ENCODE assay signal across 17 mouse cellular contexts in the genomic region with DNA sequence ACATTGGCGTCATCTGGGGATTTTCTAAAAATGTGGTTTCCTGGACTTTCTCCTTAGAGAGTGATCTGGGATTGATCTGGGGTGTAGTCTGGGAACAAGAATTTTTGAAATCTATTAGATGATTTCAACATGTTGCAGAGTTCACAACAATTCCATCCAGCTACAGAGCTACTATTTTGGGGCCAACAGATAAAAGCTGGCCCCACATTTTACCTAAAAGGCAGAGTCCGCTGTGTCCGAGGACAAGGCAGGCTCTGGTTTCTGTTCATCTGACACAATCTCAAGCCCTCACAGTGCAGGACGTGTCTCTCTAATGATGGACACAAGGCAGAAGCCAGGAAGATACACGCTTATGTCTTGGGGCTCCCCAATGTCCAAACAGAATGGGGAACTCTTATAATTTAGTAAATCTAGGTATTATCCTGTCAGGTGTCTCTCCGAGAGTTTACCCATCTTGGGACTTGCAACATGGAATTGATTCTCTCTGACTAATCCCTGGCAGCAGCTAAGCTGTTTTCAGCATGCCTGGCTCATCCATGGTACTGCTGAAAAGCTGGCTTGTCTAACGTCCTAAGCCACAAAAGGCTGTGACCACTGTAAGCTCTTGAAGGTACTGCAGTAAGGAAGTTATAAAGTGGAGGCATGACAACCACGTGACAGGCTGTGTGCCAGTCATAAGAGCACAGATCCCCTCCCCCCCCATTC. TPM values are rescaled to one million over a fixed set of nuclear protein-coding genes. Genes with fewer than 3 reads are reported as not detected.
DNase-seq lines count a peak whose midpoint lies in the region; ATAC-seq and TF ChIP-seq lines count a peak whose summit lies in the region.
"Had no signal": no experiment of that assay in that cellular context is flagged by ENCODE, and none has a peak within 500 bp of the region (broad histone marks: within the 10 kb centered on the region; RNA-seq: fewer than 3 reads in every experiment).

No protein-coding gene starts in this region.

- H3K4me1 ChIP-seq in heart, embryonic 12.5 days (replicated peaks) = peaks cover 68% of the 10 kb centered on the region
- H3K4me1 ChIP-seq in midbrain, embryonic 11.5 days (ENCODE audit: control insufficient read depth, insufficient read depth, low read length) = no peaks in the 10 kb centered on the region
- H3K4me1 ChIP-seq in midbrain, embryonic 14.5 days (ENCODE audit: control insufficient read depth, insufficient read depth, low read length) = no peaks in the 10 kb centered on the region
- peaks cover 7% of the 10 kb centered on the region; the same call in 1 of the 2 replicates for H3K4me1 ChIP-seq in embryonic fibroblast, embryonic 13.5 days (ENCODE audit: control insufficient read depth, insufficient read depth, low read length)
- H3K4me1 ChIP-seq in stomach, postnatal 0 days (replicated peaks; ENCODE audit: control insufficient read depth, insufficient read depth) = 0 out of 2 replicates have a peak, but pooled peaks cover 2% of the 10 kb centered on the region
- H3K4me1 ChIP-seq: forebrain, embryonic 15.5 days; neural tube, embryonic 15.5 days had no signal

- TF ChIP-seq EP300 in stomach, postnatal 0 days (optimal IDR thresholded peaks at IDR 0.05) = no peak

- H3K4me3 ChIP-seq in heart, embryonic 12.5 days = no peak overlapping the region
- H3K4me3 ChIP-seq in midbrain, embryonic 11.5 days (ENCODE audit: low read depth, low read length) = no peak overlapping the region
- H3K4me3 ChIP-seq in midbrain, embryonic 14.5 days (replicated peaks; ENCODE audit: low read depth, low read length) = no peak overlapping the region
- H3K4me3 ChIP-seq in embryonic fibroblast, embryonic 13.5 days (ENCODE audit: insufficient read depth, low read length) = no peak overlapping the region
- no peak overlapping the region for H3K4me3 ChIP-seq in stomach, postnatal 0 days (ENCODE audit: low read depth, low read length)
- H3K4me3 ChIP-seq: forebrain, embryonic 15.5 days; limb, embryonic 12.5 days; liver, embryonic 15.5 days; neural tube, embryonic 15.5 days had no signal

- ATAC-seq in heart, embryonic 12.5 days (ENCODE audit: insufficient number of reproducible peaks, low FRiP score) = no peak
- no peak for ATAC-seq in midbrain, embryonic 11.5 days (ENCODE audit: low FRiP score)
- no peak for ATAC-seq in midbrain, embryonic 14.5 days (ENCODE audit: low FRiP score, low TSS enrichment)
- ATAC-seq in stomach, postnatal 0 days (ENCODE audit: low FRiP score, low TSS enrichment) = no peak
- ATAC-seq: forebrain, embryonic 15.5 days; hindbrain, embryonic 16.5 days had no signal

- no peak for TF ChIP-seq POLR2A in embryonic fibroblast, embryonic 13.5 days (IDR thresholded peaks at IDR 0.05; ENCODE audit: low read depth, low read length)

- no peak for TF ChIP-seq CTCF in embryonic fibroblast, embryonic 13.5 days (IDR thresholded peaks at IDR 0.05; ENCODE audit: borderline replicate concordance, insufficient read depth, low read length)
- TF ChIP-seq CTCF in stomach, postnatal 0 days (IDR thresholded peaks at IDR 0.05; ENCODE audit: low read depth) = no peak

- intact Hi-C loops in heart, postnatal 10 days (cut with DNase I) = loop anchor here (10.0 kb wide), 1 partner anchor 370 kb away; no protein-coding TSS in a partner anchor

- WGBS in heart, embryonic 12.5 days = 32% methylated on average over 8 of the region's 8 CpGs
- WGBS in midbrain, embryonic 11.5 days = 86% methylated on average over 8 of the region's 8 CpGs
- WGBS in midbrain, embryonic 14.5 days = 81% methylated on average over 8 of the region's 8 CpGs
- 63% methylated on average over 8 of the region's 8 CpGs for WGBS in stomach, postnatal 0 days

- H3K9ac ChIP-seq in heart, embryonic 12.5 days = no peak overlapping the region
- no peak overlapping the region for H3K9ac ChIP-seq in midbrain, embryonic 11.5 days (ENCODE audit: low read length)
- no peak overlapping the region for H3K9ac ChIP-seq in midbrain, embryonic 14.5 days (replicated peaks; ENCODE audit: low read length)
- H3K9ac ChIP-seq in stomach, postnatal 0 days (ENCODE audit: low read length) = no peak overlapping the region
- H3K9ac ChIP-seq: forebrain, embryonic 15.5 days; limb, embryonic 12.5 days; liver, embryonic 15.5 days; neural tube, embryonic 15.5 days had no signal

- no peaks in the 10 kb centered on the region for H3K9me3 ChIP-seq in heart, embryonic 12.5 days (replicated peaks)
- H3K9me3 ChIP-seq in midbrain, embryonic 11.5 days (ENCODE audit: control insufficient read depth, low read length) = no peaks in the 10 kb centered on the region
- H3K9me3 ChIP-seq in midbrain, embryonic 14.5 days (ENCODE audit: control insufficient read depth, low read length) = no peaks in the 10 kb centered on the region
- H3K9me3 ChIP-seq in stomach, postnatal 0 days (ENCODE audit: control insufficient read depth, low read length) = no peaks in the 10 kb centered on the region
- H3K9me3 ChIP-seq: forebrain, embryonic 15.5 days; limb, embryonic 12.5 days; liver, embryonic 15.5 days; neural tube, embryonic 15.5 days had no signal

- DNase-seq in heart, postnatal 10 days = no peak
- DNase-seq in midbrain, embryonic 11.5 days (ENCODE audit: low spot score, missing footprints) = peak; percentile 71
- no peak for DNase-seq in midbrain, embryonic 14.5 days
- no peak for DNase-seq in stomach, postnatal 0 days (ENCODE audit: low spot score)
- DNase-seq in right cerebral cortex, postnatal 4 days = no peak
- DNase-seq: adrenal gland, adult 8-10 months; cerebellum, adult 11-12 months; kidney, adult 11 months; thymus, postnatal 25 days had no signal

- no peak overlapping the region for H3K4me2 ChIP-seq in heart, embryonic 12.5 days
- no peak overlapping the region for H3K4me2 ChIP-seq in midbrain, embryonic 11.5 days
- H3K4me2 ChIP-seq in midbrain, embryonic 14.5 days (ENCODE audit: low read length) = no peak overlapping the region
- H3K4me2 ChIP-seq in stomach, postnatal 0 days (replicated peaks; ENCODE audit: low read depth) = no peak overlapping the region
- H3K4me2 ChIP-seq: forebrain, embryonic 15.5 days; limb, embryonic 12.5 days; liver, embryonic 15.5 days; neural tube, embryonic 15.5 days had no signal

- H3K27ac ChIP-seq in heart, embryonic 12.5 days (ENCODE audit: poor library complexity, severe bottlenecking) = peak overlapping the region; percentile 26; the same call in 1 of the 2 replicates
- no peak overlapping the region for H3K27ac ChIP-seq in midbrain, embryonic 11.5 days (ENCODE audit: low read depth, low read length)
- no peak overlapping the region for H3K27ac ChIP-seq in midbrain, embryonic 14.5 days (replicated peaks; ENCODE audit: low read depth, low read length)
- H3K27ac ChIP-seq in embryonic fibroblast, embryonic 13.5 days (ENCODE audit: insufficient read depth, low read length) = peak overlapping the region; percentile 63
- H3K27ac ChIP-seq in stomach, postnatal 0 days (replicated peaks) = peak overlapping the region; percentile 70
- H3K27ac ChIP-seq: forebrain, embryonic 15.5 days; kidney, postnatal 0 days; limb, embryonic 12.5 days; liver, embryonic 15.5 days; neural tube, embryonic 15.5 days had no signal

- peaks cover 11% of the 10 kb centered on the region for H3K36me3 ChIP-seq in heart, embryonic 12.5 days
- no peaks in the 10 kb centered on the region; the same call in 1 of the 2 replicates for H3K36me3 ChIP-seq in midbrain, embryonic 11.5 days (ENCODE audit: control insufficient read depth, insufficient read depth, low read length)
- H3K36me3 ChIP-seq in midbrain, embryonic 14.5 days (ENCODE audit: control insufficient read depth, insufficient read depth, low read length) = peaks cover 7% of the 10 kb centered on the region; the same call in 1 of the 2 replicates
- H3K36me3 ChIP-seq in stomach, postnatal 0 days (ENCODE audit: control insufficient read depth, insufficient read depth, low read length) = no peaks in the 10 kb centered on the region

- no peaks in the 10 kb centered on the region for H3K27me3 ChIP-seq in heart, embryonic 12.5 days (replicated peaks)
- no peaks in the 10 kb centered on the region for H3K27me3 ChIP-seq in midbrain, embryonic 11.5 days (ENCODE audit: control insufficient read depth, insufficient read depth, low read length)
- H3K27me3 ChIP-seq in midbrain, embryonic 14.5 days (ENCODE audit: control insufficient read depth, insufficient read depth, low read length) = no peaks in the 10 kb centered on the region
- no peaks in the 10 kb centered on the region for H3K27me3 ChIP-seq in stomach, postnatal 0 days (ENCODE audit: control insufficient read depth, insufficient read depth, low read length)
- H3K27me3 ChIP-seq: forebrain, embryonic 15.5 days; limb, embryonic 12.5 days; liver, embryonic 15.5 days; neural tube, embryonic 15.5 days had no signal

RNA-seq across cellular contexts. Expression of a gene that starts 32.1 kb away (rescaled TPM):
- 45.8 and 51.8 TPM in 2 replicates for polyA plus RNA-seq in heart, embryonic 12.5 days (2016; fragmentation: Nextera tagmentation; extraction: Ambion mirVana)
- total RNA-seq in heart, postnatal 10 days (2021) = 10 to 100 TPM; 36.3 to 36.7 TPM
- 55.7 and 56.7 TPM in 2 replicates for polyA plus RNA-seq in midbrain, embryonic 11.5 days (2014; fragmentation: Nextera tagmentation; extraction: Ambion mirVana)
- polyA plus RNA-seq in midbrain, embryonic 14.5 days (2014; fragmentation: Nextera tagmentation; extraction: Ambion mirVana) = 47.3 and 54.8 TPM in 2 replicates
- polyA plus RNA-seq in embryonic fibroblast, embryonic 13.5 days (2011; ENCODE audit: insufficient read length, low read depth, missing spikeins) = 46.7 and 46.9 TPM in 2 replicates
- polyA plus RNA-seq in stomach, postnatal 0 days (2015; fragmentation: Nextera tagmentation; extraction: Ambion mirVana) = 36.3 and 38.8 TPM in 2 replicates

RNA-seq across cellular contexts. Expression of a gene that starts 47.0 kb away (rescaled TPM):
- 6.5 and 8.8 TPM in 2 replicates for polyA plus RNA-seq in heart, embryonic 12.5 days (2016; fragmentation: Nextera tagmentation; extraction: Ambion mirVana)
- total RNA-seq in heart, postnatal 10 days (2021) = under 1 TPM; 0.32 to 0.91 TPM
- polyA plus RNA-seq in midbrain, embryonic 11.5 days (2014; fragmentation: Nextera tagmentation; extraction: Ambion mirVana) = 17.2 and 23.4 TPM in 2 replicates
- 14.8 and 18.7 TPM in 2 replicates for polyA plus RNA-seq in midbrain, embryonic 14.5 days (2014; fragmentation: Nextera tagmentation; extraction: Ambion mirVana)
- polyA plus RNA-seq in embryonic fibroblast, embryonic 13.5 days (2011; ENCODE audit: insufficient read length, low read depth, missing spikeins) = 4.5 TPM in 2 replicates
- polyA plus RNA-seq in stomach, postnatal 0 days (2015; fragmentation: Nextera tagmentation; extraction: Ambion mirVana) = 1.4 TPM in 2 replicates

RNA-seq across cellular contexts. Expression of a gene that starts 60.0 kb away (rescaled TPM):
- polyA plus RNA-seq in heart, embryonic 12.5 days (2016; fragmentation: Nextera tagmentation; extraction: Ambion mirVana) = 27.0 and 27.2 TPM in 2 replicates
- total RNA-seq in heart, postnatal 10 days (2021) = 1 to 10 TPM; 3.9 to 5.4 TPM
- 0.52 and 1.00 TPM in 2 replicates for polyA plus RNA-seq in midbrain, embryonic 11.5 days (2014; fragmentation: Nextera tagmentation; extraction: Ambion mirVana)
- polyA plus RNA-seq in midbrain, embryonic 14.5 days (2014; fragmentation: Nextera tagmentation; extraction: Ambion mirVana) = 2.9 and 3.0 TPM in 2 replicates
- polyA plus RNA-seq in embryonic fibroblast, embryonic 13.5 days (2011; ENCODE audit: insufficient read length, low read depth, missing spikeins) = 11.6 and 15.7 TPM in 2 replicates
- 7.9 and 8.6 TPM in 2 replicates for polyA plus RNA-seq in stomach, postnatal 0 days (2015; fragmentation: Nextera tagmentation; extraction: Ambion mirVana)

Comparison
In these comparisons a context has a peak if more than half of its experiments do, and no peak if none do; other contexts are left out.
1. H3K27ac ChIP-seq: peak in heart, embryonic 12.5 days (single experiment), embryonic fibroblast, embryonic 13.5 days (single experiment) and stomach, postnatal 0 days (single experiment); none in midbrain, embryonic 11.5 days (single experiment) and midbrain, embryonic 14.5 days (single experiment).